In the genomic region with DNA sequence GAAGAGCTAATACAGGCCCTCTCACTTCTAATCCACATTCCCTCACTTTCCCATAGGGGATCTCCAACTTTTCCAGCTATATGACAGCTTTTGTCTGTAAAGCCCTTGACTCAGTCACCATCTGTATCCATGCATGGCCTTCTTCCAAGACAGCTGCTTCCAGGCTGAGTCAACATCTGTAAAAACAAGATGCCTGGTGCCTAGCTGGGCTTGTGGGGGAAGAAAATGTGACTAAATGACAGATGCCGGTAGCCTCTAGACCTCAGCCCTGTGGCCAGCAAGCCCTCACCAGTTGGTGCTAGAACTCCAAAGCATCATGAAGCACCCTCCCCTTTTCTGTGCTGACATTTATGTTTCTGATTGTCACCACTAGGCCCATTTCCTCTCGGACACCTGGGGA, we compare ENCODE assay signal across 34 mouse cellular contexts. TPM values are rescaled to one million over a fixed set of nuclear protein-coding genes. Genes with fewer than 3 reads are reported as not detected.
DNase-seq lines count a peak whose midpoint lies in the region; ATAC-seq and TF ChIP-seq lines count a peak whose summit lies in the region.
"Had no signal": no experiment of that assay in that cellular context is flagged by ENCODE, and none has a peak within 500 bp of the region (broad histone marks: within the 10 kb centered on the region; RNA-seq: fewer than 3 reads in every experiment).

No protein-coding gene starts in this region.

- no peaks in the 10 kb centered on the region for H3K27me3 ChIP-seq in heart, postnatal 0 days (ENCODE audit: control insufficient read depth, insufficient read depth, low read length)
- 0 out of 2 replicates have a peak, but pooled peaks cover 3% of the 10 kb centered on the region for H3K27me3 ChIP-seq in heart, embryonic 11.5 days (ENCODE audit: control insufficient read depth, insufficient read depth, low read length)
- H3K27me3 ChIP-seq in kidney, embryonic 15.5 days: peaks cover 3% of the 10 kb centered on the region; the same call in 1 of the 2 replicates
- H3K27me3 ChIP-seq: CH12.LX; hindbrain, embryonic 15.5 days; limb, embryonic 12.5 days; midbrain, embryonic 12.5 days; stomach, embryonic 15.5 days had no signal

- H3K4me3 ChIP-seq in heart, postnatal 0 days (ENCODE audit: low read depth, low read length): no peak overlapping the region
- H3K4me3 ChIP-seq in heart, embryonic 11.5 days (ENCODE audit: low read depth, low read length): no peak overlapping the region
- H3K4me3 ChIP-seq in kidney, embryonic 15.5 days (replicated peaks): no peak overlapping the region
- H3K4me3 ChIP-seq: embryonic facial prominence, embryonic 13.5 days; hindbrain, embryonic 15.5 days; layer of hippocampus, adult 2 months; limb, embryonic 12.5 days; midbrain, embryonic 12.5 days; stomach, embryonic 15.5 days had no signal

- 54% methylated on average over 2 of the region's 2 CpGs for WGBS in heart, postnatal 0 days
- WGBS in heart, embryonic 11.5 days (ENCODE audit: insufficient replicate concordance): 58% methylated on average over 2 of the region's 2 CpGs
- WGBS in kidney, embryonic 15.5 days: 74% methylated on average over 2 of the region's 2 CpGs

- no peak overlapping the region for H3K27ac ChIP-seq in heart, postnatal 0 days (ENCODE audit: low read depth)
- H3K27ac ChIP-seq in heart, embryonic 11.5 days (ENCODE audit: low read depth, low read length): no peak overlapping the region
- H3K27ac ChIP-seq in kidney, embryonic 15.5 days: no peak overlapping the region
- H3K27ac ChIP-seq: embryonic facial prominence, embryonic 13.5 days; hindbrain, embryonic 15.5 days; layer of hippocampus, adult 2 months; limb, embryonic 12.5 days; midbrain, embryonic 12.5 days; stomach, embryonic 15.5 days had no signal

- H3K36me3 ChIP-seq in heart, postnatal 0 days (replicated peaks; ENCODE audit: control insufficient read depth, insufficient read depth, low read length): no peaks in the 10 kb centered on the region
- H3K36me3 ChIP-seq in heart, embryonic 11.5 days (ENCODE audit: control insufficient read depth, insufficient read depth, low read length): no peaks in the 10 kb centered on the region
- H3K36me3 ChIP-seq in kidney, embryonic 15.5 days: no peaks in the 10 kb centered on the region
- H3K36me3 ChIP-seq: embryonic facial prominence, embryonic 13.5 days; G1E; hindbrain, embryonic 15.5 days; limb, embryonic 12.5 days; midbrain, embryonic 12.5 days; stomach, embryonic 15.5 days had no signal

- intact Hi-C loops in left cerebral cortex, postnatal 25 days (cut with DNase I): no loop called here

- no peak for TF ChIP-seq EP300 in heart, postnatal 0 days (IDR thresholded peaks at IDR 0.05; ENCODE audit: low read depth)

- no peak for TF ChIP-seq CTCF in heart, postnatal 0 days (IDR thresholded peaks at IDR 0.05; ENCODE audit: low read depth)

- no peaks in the 10 kb centered on the region; the same call in 1 of the 2 replicates for H3K4me1 ChIP-seq in heart, postnatal 0 days (ENCODE audit: control insufficient read depth, insufficient read depth)
- H3K4me1 ChIP-seq in heart, embryonic 11.5 days (ENCODE audit: control insufficient read depth, insufficient read depth, low read length): no peaks in the 10 kb centered on the region
- H3K4me1 ChIP-seq in kidney, embryonic 15.5 days: no peaks in the 10 kb centered on the region
- H3K4me1 ChIP-seq: embryonic facial prominence, embryonic 13.5 days; hindbrain, embryonic 15.5 days; limb, embryonic 12.5 days; midbrain, embryonic 12.5 days; stomach, embryonic 15.5 days had no signal

- ATAC-seq in heart, postnatal 0 days (ENCODE audit: insufficient read depth, low read depth): 0 out of 2 replicates have a peak, but pooled peaks have one; percentile 36
- ATAC-seq in heart, embryonic 11.5 days (replicated peaks; ENCODE audit: insufficient number of reproducible peaks, low FRiP score, low TSS enrichment): no peak
- no peak for ATAC-seq in kidney, embryonic 15.5 days (replicated peaks; ENCODE audit: low FRiP score)
- ATAC-seq: activated CD4-positive, CD25-positive, alpha-beta regulatory T cell, adult 4 months; forebrain, postnatal 0 days; intestine, embryonic 16.5 days; liver, postnatal 0 days had no signal

- DNase-seq in embryo, embryonic 10.5 days (ENCODE audit: low spot score): peak; percentile 21
- no peak for DNase-seq in embryo, embryonic 10 days (ENCODE audit: low spot score)
- peak; percentile 21 for DNase-seq in heart, postnatal 0 days (ENCODE audit: low spot score)
- DNase-seq in 416B (ENCODE audit: low read depth): peak; percentile 22
- DNase-seq in fibroblast of lung, adult 2 months (ENCODE audit: low read depth): peak; percentile 65
- no peak for DNase-seq in left cerebral cortex, postnatal 25 days (ENCODE audit: low spot score in 2 of 2)
- DNase-seq: cerebellum, adult 9-10 months; forebrain, postnatal 0 days; gastrocnemius, postnatal 14 days; heart, postnatal 36 days; kidney, adult 9 months; kidney, postnatal 25 days; liver, postnatal 0 days; lung, postnatal 14 days; thymus, adult 18-20 months; thymus, postnatal 4 days had no signal

- H3K9me3 ChIP-seq in heart, postnatal 0 days (replicated peaks; ENCODE audit: control insufficient read depth, low read length): no peaks in the 10 kb centered on the region
- no peaks in the 10 kb centered on the region for H3K9me3 ChIP-seq in heart, embryonic 11.5 days (replicated peaks; ENCODE audit: control insufficient read depth, low read length)
- H3K9me3 ChIP-seq in kidney, embryonic 15.5 days (replicated peaks): no peaks in the 10 kb centered on the region
- H3K9me3 ChIP-seq: embryonic facial prominence, embryonic 13.5 days; G1E; hindbrain, embryonic 15.5 days; limb, embryonic 12.5 days; midbrain, embryonic 12.5 days; stomach, embryonic 15.5 days had no signal

- no peak overlapping the region for H3K4me2 ChIP-seq in heart, postnatal 0 days (ENCODE audit: low read depth, low read length)
- no peak overlapping the region for H3K4me2 ChIP-seq in heart, embryonic 11.5 days
- no peak overlapping the region for H3K4me2 ChIP-seq in kidney, embryonic 15.5 days
- H3K4me2 ChIP-seq: embryonic facial prominence, embryonic 13.5 days; hindbrain, embryonic 15.5 days; limb, embryonic 12.5 days; liver, embryonic 11.5 days; midbrain, embryonic 12.5 days; stomach, embryonic 15.5 days had no signal

- H3K9ac ChIP-seq in heart, postnatal 0 days (replicated peaks; ENCODE audit: low read depth, low read length): no peak overlapping the region
- H3K9ac ChIP-seq in heart, embryonic 11.5 days (ENCODE audit: low read depth, low read length): no peak overlapping the region
- H3K9ac ChIP-seq in kidney, embryonic 15.5 days: no peak overlapping the region
- H3K9ac ChIP-seq: embryonic facial prominence, embryonic 13.5 days; forebrain, postnatal 0 days; hindbrain, embryonic 15.5 days; limb, embryonic 12.5 days; liver, postnatal 0 days; midbrain, embryonic 12.5 days; stomach, embryonic 15.5 days had no signal

RNA-seq across cellular contexts. Expression of gene Crhbp, which starts 6.8 kb away (rescaled TPM):
- total RNA-seq in heart, postnatal 0 days (2014; rRNA removed; ENCODE audit: low replicate concordance): not detected in 2 replicates
- not detected in 2 replicates for polyA plus RNA-seq in heart, postnatal 0 days (2015; fragmentation: Nextera tagmentation; extraction: Ambion mirVana)
- polyA plus RNA-seq in heart, embryonic 11.5 days (2014; fragmentation: Nextera tagmentation; extraction: Ambion mirVana): 0.17 TPM in 1 of 2 replicates, not detected in the other
- 0.34 TPM in 1 of 2 replicates, not detected in the other for polyA plus RNA-seq in kidney, embryonic 15.5 days (2015; fragmentation: Nextera tagmentation; extraction: Ambion mirVana)
- 10 to 100 TPM; 22.8 to 23.7 TPM for total RNA-seq in left cerebral cortex, postnatal 25 days (2021)
- total RNA-seq: adrenal gland, postnatal 10 days; CH12.LX; gastrocnemius, postnatal 14 days; heart, adult 8-10 months; heart, postnatal 36 days; megakaryocyte progenitor cell, adult 5-6 weeks; neutrophil, adult 5-6 weeks had no signal
- polyA plus RNA-seq: activated CD4-positive, CD25-positive, alpha-beta regulatory T cell, adult 4 months; G1E had no signal

RNA-seq across cellular contexts. Expression of gene S100z, which starts 27.0 kb away (rescaled TPM):
- total RNA-seq in heart, postnatal 0 days (2014; rRNA removed; ENCODE audit: low replicate concordance): not detected in 2 replicates
- polyA plus RNA-seq in heart, postnatal 0 days (2015; fragmentation: Nextera tagmentation; extraction: Ambion mirVana): not detected in 2 replicates
- polyA plus RNA-seq in heart, embryonic 11.5 days (2014; fragmentation: Nextera tagmentation; extraction: Ambion mirVana): not detected in 2 replicates
- not detected in 2 replicates for polyA plus RNA-seq in kidney, embryonic 15.5 days (2015; fragmentation: Nextera tagmentation; extraction: Ambion mirVana)
- total RNA-seq in left cerebral cortex, postnatal 25 days (2021): not detected
- total RNA-seq: adrenal gland, postnatal 10 days; CH12.LX; forebrain, postnatal 0 days; G1E; heart, adult 8-10 months; heart, postnatal 36 days; layer of hippocampus, adult 2 months; layer of hippocampus, postnatal 25 days; megakaryocyte progenitor cell, adult 5-6 weeks; neutrophil, adult 5-6 weeks had no signal
- polyA plus RNA-seq: activated CD4-positive, CD25-positive, alpha-beta regulatory T cell, adult 4 months; forebrain, postnatal 0 days; G1E; hindbrain, embryonic 15.5 days; limb, embryonic 12.5 days; liver, embryonic 11.5 days; liver, postnatal 0 days; midbrain, embryonic 12.5 days; stomach, embryonic 15.5 days had no signal

Comparison
In these comparisons a context has a peak if more than half of its experiments do, and no peak if none do; other contexts are left out.
1. DNase-seq: peak in embryo, embryonic 10.5 days (single experiment), heart, postnatal 0 days (single experiment), 416B (single experiment) and fibroblast of lung, adult 2 months (single experiment); none in embryo, embryonic 10 days (single experiment) and left cerebral cortex, postnatal 25 days (0 of 2).